Mouse (Mus musculus): ENCODE results near the gene Opcml. TPM values are rescaled to one million over a fixed set of nuclear protein-coding genes. Genes with fewer than 3 reads are reported as not detected.

Opcml gene
- total RNA-seq, 2 experiments from 2014 or later, result 263 to 264 TPM

GRCm38 (mm10) chr9:28011483-28011882 lies 220.9 kb downstream of the Opcml start:
- DNase-seq, result no peak

GRCm38 (mm10) chr9:28012664-28013063 lies 222.1 kb downstream of the Opcml start:
- no peak for DNase-seq

GRCm38 (mm10) chr9:28013192-28013591 lies 222.6 kb downstream of the Opcml start:
- no peak for DNase-seq

- no peak for DNase-seq
These were observed 237.6 kb downstream of the Opcml start for GRCm38 (mm10) chr9:28028156-28028555.

- DNase-seq, result peak in 1 of 2 experiments; percentile 20
These were observed 238.3 kb downstream of the Opcml start for GRCm38 (mm10) chr9:28028788-28029393.

GRCm38 (mm10) chr9:28049157-28049556 lies 258.6 kb downstream of the Opcml start:
- DNase-seq, result no peak

- no peak for DNase-seq
These were observed 266.7 kb downstream of the Opcml start for GRCm38 (mm10) chr9:28057171-28057845.

- peak; percentile 21 to 22 for DNase-seq
These were observed 274.6 kb downstream of the Opcml start for GRCm38 (mm10) chr9:28065126-28065525.

GRCm38 (mm10) chr9:28080694-28081093 lies 290.1 kb downstream of the Opcml start:
- DNase-seq, result no peak

GRCm38 (mm10) chr9:28083754-28084153 lies 293.2 kb downstream of the Opcml start:
- DNase-seq, result no peak

GRCm38 (mm10) chr9:28084273-28084726 lies 293.7 kb downstream of the Opcml start:
- no peak for DNase-seq

GRCm38 (mm10) chr9:28091395-28091794 lies 300.8 kb downstream of the Opcml start:
- DNase-seq, result no peak

GRCm38 (mm10) chr9:28094722-28095121 lies 304.1 kb downstream of the Opcml start:
- no peak for DNase-seq

- no peak for DNase-seq
These were observed 305.6 kb downstream of the Opcml start for GRCm38 (mm10) chr9:28096204-28096603.

GRCm38 (mm10) chr9:28101981-28102380 lies 311.4 kb downstream of the Opcml start:
- DNase-seq, result no peak

GRCm38 (mm10) chr9:28121858-28122257 lies 331.3 kb downstream of the Opcml start:
- no peak for DNase-seq

- DNase-seq, result no peak
These were observed 338.2 kb downstream of the Opcml start for GRCm38 (mm10) chr9:28128735-28129134.

GRCm38 (mm10) chr9:28131521-28131920 lies 340.9 kb downstream of the Opcml start:
- DNase-seq, result no peak

GRCm38 (mm10) chr9:28136614-28137013 lies 346.0 kb downstream of the Opcml start:
- no peak for DNase-seq

GRCm38 (mm10) chr9:28139957-28140597 lies 349.5 kb downstream of the Opcml start:
- no peak for DNase-seq

GRCm38 (mm10) chr9:28149507-28149906 lies 358.9 kb downstream of the Opcml start:
- DNase-seq, result no peak

GRCm38 (mm10) chr9:28153748-28154147 lies 363.2 kb downstream of the Opcml start:
- DNase-seq, result no peak

- DNase-seq, result no peak
These were observed 366.5 kb downstream of the Opcml start for GRCm38 (mm10) chr9:28157092-28157491.

- no peak for DNase-seq
These were observed 370.4 kb downstream of the Opcml start for GRCm38 (mm10) chr9:28160953-28161352.
